22 mouse cellular contexts compared by ENCODE assay signal in the genomic region with DNA sequence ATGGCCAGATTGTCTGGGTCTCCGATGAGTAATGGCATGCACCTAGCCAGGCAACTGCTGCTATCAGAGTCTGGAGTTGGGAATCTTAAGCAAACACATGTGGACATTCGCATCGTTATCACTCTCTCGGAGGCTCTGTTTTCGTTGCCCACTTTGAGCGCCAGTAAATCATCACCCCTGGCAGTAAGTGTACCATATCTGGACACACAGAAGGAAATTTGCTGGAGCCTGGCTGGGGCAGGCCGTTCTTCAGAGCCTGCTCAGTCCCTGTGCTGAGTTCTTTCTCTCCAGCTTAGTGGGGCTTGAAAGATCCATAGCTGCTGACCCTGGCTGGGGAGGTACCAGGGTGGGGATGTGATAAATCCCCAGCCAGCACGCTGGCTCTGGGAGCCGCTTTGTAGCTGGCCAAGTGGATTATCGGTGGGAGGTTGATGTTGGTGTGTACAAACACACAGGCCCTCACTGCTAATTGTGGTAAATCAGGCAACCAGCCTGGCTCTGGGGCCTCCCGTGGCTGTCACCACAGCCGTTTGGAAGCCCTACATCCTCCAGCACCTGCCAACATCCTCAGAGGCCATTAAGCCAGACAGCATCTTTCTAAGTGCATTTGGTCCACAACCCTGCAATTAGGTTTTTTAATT. TPM values are rescaled to one million over a fixed set of nuclear protein-coding genes. Genes with fewer than 3 reads are reported as not detected.
DNase-seq lines count a peak whose midpoint lies in the region; ATAC-seq and TF ChIP-seq lines count a peak whose summit lies in the region.
"Had no signal": no experiment of that assay in that cellular context is flagged by ENCODE, and none has a peak within 500 bp of the region (broad histone marks: within the 10 kb centered on the region; RNA-seq: fewer than 3 reads in every experiment).

No protein-coding gene starts in this region.

- H3K4me3 ChIP-seq in embryonic facial prominence, embryonic 12.5 days: no peak overlapping the region
- H3K4me3 ChIP-seq in embryonic facial prominence, embryonic 10.5 days: no peak overlapping the region
- H3K4me3 ChIP-seq in heart, embryonic 14.5 days (ENCODE audit: control insufficient read depth in 1 of 2, insufficient read depth in 1 of 2, low read depth in 1 of 2, low read length in 2 of 2): no peak overlapping the region
- H3K4me3 ChIP-seq in midbrain, postnatal 0 days (ENCODE audit: low read depth, low read length): no peak overlapping the region
- H3K4me3 ChIP-seq in midbrain, embryonic 16.5 days (ENCODE audit: low read depth, low read length): no peak overlapping the region
- H3K4me3 ChIP-seq in limb, embryonic 15.5 days: no peak overlapping the region; the same call in 1 of the 2 replicates
- H3K4me3 ChIP-seq: heart, embryonic 15.5 days; intestine, embryonic 15.5 days had no signal

- intact Hi-C loops in heart, postnatal 25 days (cut with DNase I): no loop called here

- H3K9me3 ChIP-seq in embryonic facial prominence, embryonic 12.5 days: no peaks in the 10 kb centered on the region
- H3K9me3 ChIP-seq in embryonic facial prominence, embryonic 10.5 days: no peaks in the 10 kb centered on the region
- no peaks in the 10 kb centered on the region for H3K9me3 ChIP-seq in heart, embryonic 14.5 days (ENCODE audit: control insufficient read depth, low read length)
- H3K9me3 ChIP-seq in midbrain, postnatal 0 days (ENCODE audit: low read length): no peaks in the 10 kb centered on the region
- H3K9me3 ChIP-seq in midbrain, embryonic 16.5 days (replicated peaks; ENCODE audit: control insufficient read depth, low read length, poor library complexity, severe bottlenecking): no peaks in the 10 kb centered on the region
- H3K9me3 ChIP-seq in limb, embryonic 15.5 days: no peaks in the 10 kb centered on the region
- H3K9me3 ChIP-seq: heart, embryonic 15.5 days; intestine, embryonic 15.5 days had no signal

- H3K4me2 ChIP-seq in embryonic facial prominence, embryonic 12.5 days (replicated peaks): no peak overlapping the region
- H3K4me2 ChIP-seq in heart, embryonic 14.5 days (ENCODE audit: low read length): peak overlapping the region; percentile 0; the same call in 1 of the 2 replicates
- H3K4me2 ChIP-seq in midbrain, postnatal 0 days (ENCODE audit: low read depth, low read length, poor library complexity, severe bottlenecking): 0 out of 2 replicates have a peak overlapping the region, but pooled peaks have one; percentile 4
- H3K4me2 ChIP-seq in midbrain, embryonic 16.5 days (ENCODE audit: low read length): no peak overlapping the region
- peak overlapping the region; percentile 17 for H3K4me2 ChIP-seq in limb, embryonic 15.5 days
- H3K4me2 ChIP-seq: heart, embryonic 15.5 days; intestine, embryonic 15.5 days; liver, embryonic 11.5 days; midbrain, embryonic 11.5 days had no signal

- 0 out of 2 replicates have a peak overlapping the region, but pooled peaks have one; percentile 3 for H3K27ac ChIP-seq in embryonic facial prominence, embryonic 12.5 days
- H3K27ac ChIP-seq in embryonic facial prominence, embryonic 10.5 days (replicated peaks): no peak overlapping the region
- H3K27ac ChIP-seq in heart, embryonic 14.5 days (replicated peaks in 1 of 2; ENCODE audit: control insufficient read depth in 1 of 2, insufficient read depth in 1 of 2, low read depth in 2 of 2, low read length in 2 of 2): peak overlapping the region in 1 of 2 experiments; percentile 0; a peak in 1 of 4 replicates
- H3K27ac ChIP-seq in midbrain, postnatal 0 days (ENCODE audit: low read depth, low read length): no peak overlapping the region
- no peak overlapping the region for H3K27ac ChIP-seq in midbrain, embryonic 16.5 days (ENCODE audit: low read length)
- no peak overlapping the region; the same call in 1 of the 2 replicates for H3K27ac ChIP-seq in limb, embryonic 15.5 days
- H3K27ac ChIP-seq: heart, embryonic 15.5 days; intestine, embryonic 15.5 days; macrophage had no signal

- ATAC-seq in embryonic facial prominence, embryonic 12.5 days (ENCODE audit: insufficient number of reproducible peaks, insufficient read depth, low FRiP score, low TSS enrichment): no peak
- ATAC-seq in heart, embryonic 14.5 days (ENCODE audit: insufficient number of reproducible peaks, insufficient read depth, low FRiP score, low read depth): no peak
- no peak for ATAC-seq in midbrain, postnatal 0 days (ENCODE audit: low FRiP score)
- no peak for ATAC-seq in midbrain, embryonic 16.5 days
- ATAC-seq in limb, embryonic 15.5 days (ENCODE audit: insufficient number of reproducible peaks, low FRiP score, low TSS enrichment, low read depth): no peak
- ATAC-seq: forebrain, postnatal 0 days; intestine, embryonic 15.5 days; liver, postnatal 0 days; lung, postnatal 0 days had no signal

- no peaks in the 10 kb centered on the region for H3K27me3 ChIP-seq in embryonic facial prominence, embryonic 12.5 days
- H3K27me3 ChIP-seq in embryonic facial prominence, embryonic 10.5 days (replicated peaks; ENCODE audit: low read depth, poor library complexity, severe bottlenecking): peaks cover 5% of the 10 kb centered on the region
- H3K27me3 ChIP-seq in heart, embryonic 14.5 days (ENCODE audit: control insufficient read depth, insufficient read depth, low read length): no peaks in the 10 kb centered on the region; the same call in 1 of the 2 replicates
- peaks cover 7% of the 10 kb centered on the region for H3K27me3 ChIP-seq in midbrain, postnatal 0 days (ENCODE audit: insufficient read depth, low read length)
- H3K27me3 ChIP-seq in midbrain, embryonic 16.5 days (ENCODE audit: control insufficient read depth, insufficient read depth, low read depth, low read length): peaks cover 7% of the 10 kb centered on the region
- no peaks in the 10 kb centered on the region for H3K27me3 ChIP-seq in limb, embryonic 15.5 days
- H3K27me3 ChIP-seq: intestine, embryonic 15.5 days had no signal

- 63% methylated on average over 12 of the region's 12 CpGs for WGBS in embryonic facial prominence, embryonic 12.5 days
- WGBS in embryonic facial prominence, embryonic 10.5 days: 65% methylated on average over 12 of the region's 12 CpGs
- WGBS in heart, embryonic 14.5 days: 14% methylated on average over 12 of the region's 12 CpGs
- 57% methylated on average over 12 of the region's 12 CpGs for WGBS in midbrain, postnatal 0 days
- WGBS in midbrain, embryonic 16.5 days: 49% methylated on average over 12 of the region's 12 CpGs
- 39% methylated on average over 12 of the region's 12 CpGs for WGBS in limb, embryonic 15.5 days

- H3K4me1 ChIP-seq in embryonic facial prominence, embryonic 12.5 days: peaks cover 20% of the 10 kb centered on the region
- H3K4me1 ChIP-seq in embryonic facial prominence, embryonic 10.5 days: peaks cover 32% of the 10 kb centered on the region
- peaks cover 6 to 9% of the 10 kb centered on the region in 2 experiments; a peak in 2 of 4 replicates for H3K4me1 ChIP-seq in heart, embryonic 14.5 days (ENCODE audit: control insufficient read depth in 2 of 2, insufficient read depth in 2 of 2, low read length in 2 of 2)
- H3K4me1 ChIP-seq in midbrain, postnatal 0 days (ENCODE audit: insufficient read depth, low read length): peaks cover 3% of the 10 kb centered on the region; the same call in 1 of the 2 replicates
- peaks cover 13% of the 10 kb centered on the region for H3K4me1 ChIP-seq in midbrain, embryonic 16.5 days (ENCODE audit: control insufficient read depth, insufficient read depth, low read length)
- H3K4me1 ChIP-seq in limb, embryonic 15.5 days: peaks cover 38% of the 10 kb centered on the region

- TF ChIP-seq CTCF in midbrain, postnatal 0 days (IDR thresholded peaks at IDR 0.05): no peak

- H3K36me3 ChIP-seq in embryonic facial prominence, embryonic 12.5 days: peaks cover 50% of the 10 kb centered on the region
- H3K36me3 ChIP-seq in embryonic facial prominence, embryonic 10.5 days (replicated peaks): peaks cover 70% of the 10 kb centered on the region
- H3K36me3 ChIP-seq in heart, embryonic 14.5 days (ENCODE audit: control insufficient read depth, insufficient read depth, low read length): peaks cover 21% of the 10 kb centered on the region
- H3K36me3 ChIP-seq in midbrain, postnatal 0 days (ENCODE audit: insufficient read depth, low read length): no peaks in the 10 kb centered on the region
- H3K36me3 ChIP-seq in midbrain, embryonic 16.5 days (ENCODE audit: control insufficient read depth, insufficient read depth, low read length): no peaks in the 10 kb centered on the region
- H3K36me3 ChIP-seq in limb, embryonic 15.5 days: peaks cover 52% of the 10 kb centered on the region
- H3K36me3 ChIP-seq: heart, embryonic 15.5 days; intestine, embryonic 15.5 days had no signal

- DNase-seq in embryonic facial prominence, embryonic 10.5 days (ENCODE audit: low spot score): no peak
- DNase-seq in heart, postnatal 25 days (ENCODE audit: low spot score): no peak
- no peak for DNase-seq in midbrain, postnatal 0 days (ENCODE audit: low spot score)
- no peak for DNase-seq in frontal cortex, adult 2 months (ENCODE audit: extremely low spot score in 1 of 2, low spot score in 1 of 2)
- DNase-seq: adrenal gland, postnatal 10 days; cerebellum, adult 8-10 months; forebrain, postnatal 0 days; kidney, adult 8-10 months; kidney, postnatal 10 days; liver, postnatal 0 days; thymus, postnatal 36 days had no signal

- no peak overlapping the region for H3K9ac ChIP-seq in embryonic facial prominence, embryonic 12.5 days
- no peak overlapping the region for H3K9ac ChIP-seq in heart, embryonic 14.5 days (ENCODE audit: low read length)
- no peak overlapping the region for H3K9ac ChIP-seq in midbrain, postnatal 0 days (replicated peaks; ENCODE audit: low read length, poor library complexity, severe bottlenecking)
- no peak overlapping the region for H3K9ac ChIP-seq in midbrain, embryonic 16.5 days (ENCODE audit: low read depth, low read length)
- no peak overlapping the region for H3K9ac ChIP-seq in limb, embryonic 15.5 days
- H3K9ac ChIP-seq: forebrain, postnatal 0 days; heart, embryonic 15.5 days; intestine, embryonic 15.5 days; liver, postnatal 0 days had no signal

RNA-seq across cellular contexts. Expression of gene Pdgfra, which starts 8.6 kb away (rescaled TPM):
- 125 and 127 TPM in 2 replicates for polyA plus RNA-seq in embryonic facial prominence, embryonic 12.5 days (2016; fragmentation: Nextera tagmentation; extraction: Ambion mirVana)
- polyA plus RNA-seq in embryonic facial prominence, embryonic 10.5 days (2016; fragmentation: Nextera tagmentation; extraction: Ambion mirVana): 44.2 and 56.6 TPM in 2 replicates
- polyA plus RNA-seq in heart, embryonic 14.5 days (2014; fragmentation: Nextera tagmentation; extraction: Ambion mirVana): 19.6 and 24.5 TPM in 2 replicates
- 10 to 100 TPM; 31.8 to 32.3 TPM for total RNA-seq in heart, postnatal 25 days (2021)
- 52.4 and 58.8 TPM in 2 replicates for total RNA-seq in midbrain, postnatal 0 days (2014; rRNA removed)
- 16.7 and 20.3 TPM in 2 replicates for polyA plus RNA-seq in midbrain, postnatal 0 days (2015; fragmentation: Nextera tagmentation; extraction: Ambion mirVana)
- polyA plus RNA-seq in midbrain, embryonic 16.5 days (2015; fragmentation: Nextera tagmentation; extraction: Ambion mirVana): 12.7 and 15.2 TPM in 2 replicates
- polyA plus RNA-seq in limb, embryonic 15.5 days (2015; fragmentation: Nextera tagmentation; extraction: Ambion mirVana): 82.8 and 96.9 TPM in 2 replicates
- 19.2 and 24.3 TPM in 2 replicates for polyA plus RNA-seq in frontal cortex, adult 2 months (2012; rRNA removed)
- total RNA-seq: monocyte, adult 5-6 weeks had no signal
- polyA plus RNA-seq: macrophage had no signal

Comparison
In these comparisons a context has a peak if more than half of its experiments do, and no peak if none do; other contexts are left out.
1. H3K4me2 ChIP-seq: peak in heart, embryonic 14.5 days (single experiment), midbrain, postnatal 0 days (single experiment) and limb, embryonic 15.5 days (single experiment); none in embryonic facial prominence, embryonic 12.5 days (single experiment) and midbrain, embryonic 16.5 days (single experiment).